Mouse (Mus musculus): ENCODE data around the gene Mepe. TPM values are rescaled to one million over a fixed set of nuclear protein-coding genes. Genes with fewer than 3 reads are reported as not detected.

The Mepe gene
- not detected for total RNA-seq (2023)

GRCm38 (mm10) chr5:104325029-104325428 is at the start of gene Mepe:
TSS of gene Mepe (plus strand) at chr5:104325329.

DNA sequence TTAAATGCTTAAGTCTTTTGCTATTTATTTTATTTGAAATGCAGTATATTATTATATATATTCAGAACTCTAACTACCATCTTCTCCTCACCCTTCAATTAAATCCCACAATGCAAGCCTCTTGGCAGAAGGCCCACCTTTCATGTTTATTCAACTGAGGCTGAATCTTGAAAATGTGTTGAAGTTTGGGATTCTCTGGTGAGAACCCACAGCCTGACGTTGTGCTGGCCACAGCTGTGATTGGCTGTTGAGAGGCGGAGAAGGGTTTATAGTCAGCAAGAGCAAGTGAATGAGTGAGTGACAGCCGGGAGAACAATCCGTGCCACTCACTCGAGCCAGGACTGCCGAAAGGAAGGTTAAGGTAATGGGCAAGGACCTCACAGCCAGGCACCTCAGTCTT is 26.1 kb upstream of the Mepe start, which contains the start of gene Ibsp:
Gene Ibsp (plus strand): TSS at position 178 of the 400 bp plus-strand sequence.

Other genes starting within 250 kb of the Mepe start
- gene Gm17660, start 247.7 kb upstream of the Mepe start, total RNA-seq (2023): not detected
- not detected for gene Sparcl1, start 211.6 kb upstream of the Mepe start, total RNA-seq (2023)
- not detected for gene Dspp, start 154.6 kb upstream of the Mepe start, total RNA-seq (2023)
- not detected for gene Dmp1, start 122.7 kb upstream of the Mepe start, total RNA-seq (2023)
- gene Ibsp, start 26.2 kb upstream of the Mepe start, total RNA-seq (2023): not detected
- 1 to 10 TPM in 1 of 2 experiments, not detected in 1; 1.4 TPM for gene Spp1, start 109.8 kb downstream of the Mepe start, total RNA-seq (2023)
- not detected for gene Pkd2, start 134.1 kb downstream of the Mepe start, total RNA-seq (2023)
- gene BC005561, start 183.0 kb downstream of the Mepe start, total RNA-seq (2023): 10 to 100 TPM; 13.2 to 13.8 TPM